Mouse (Mus musculus) liver, embryonic 16.5 days (tissue): Measurements from ENCODE around the gene Lamtor2. TPM values are rescaled to one million over a fixed set of nuclear protein-coding genes. Genes with fewer than 3 reads are reported as not detected.
A peak's percentile ranks its signal among the peaks of the same experiment; 100 is the strongest.

ENCODE experiments used
- ATAC-seq: fragments of 200-750 bp; cut with Nextera tagmentation; 2 replicates; pipeline ENCODE4 v1.8.0; 2017; ENCODE audit warnings: low read depth, mild to moderate bottlenecking, moderate number of reproducible peaks, moderate library complexity
- H3K27ac ChIP-seq: fragments of 300-500 bp; sonication (generic); 2 replicates; pipeline ENCODE4 v1.5.1; 2014; ENCODE audit warnings: mild to moderate bottlenecking, low read length
- H3K27me3 ChIP-seq: fragments of 300-500 bp; sonication (generic); 2 replicates; pipeline ENCODE4 v1.6.1; 2014; ENCODE audit warnings: low read depth, low read length, mixed read lengths; ENCODE audit not compliant: control insufficient read depth, insufficient read depth
- H3K36me3 ChIP-seq: fragments of 300-500 bp; sonication (generic); 2 replicates; pipeline ENCODE4 v1.6.1; 2014; ENCODE audit warnings: mild to moderate bottlenecking; ENCODE audit not compliant: control insufficient read depth, insufficient read depth
- H3K4me1 ChIP-seq: fragments of 300-500 bp; sonication (generic); 2 replicates; pipeline ENCODE4 v1.6.1; 2014; ENCODE audit warnings: low read depth, low read length, mixed read lengths; ENCODE audit not compliant: control insufficient read depth
- H3K4me2 ChIP-seq: fragments of 300-500 bp; sonication (generic); 2 replicates; pipeline ENCODE4 v1.6.1; 2014; ENCODE audit warnings: low read depth, low read length, mixed read lengths
- H3K4me3 ChIP-seq: fragments of 300-500 bp; sonication (generic); 2 replicates; pipeline ENCODE4 v1.5.1; 2014; ENCODE audit warnings: low read depth, mild to moderate bottlenecking, low read length
- H3K9ac ChIP-seq: fragments of 300-500 bp; sonication (generic); 2 replicates; pipeline ENCODE4 v1.6.1; 2014; ENCODE audit warnings: low read depth, low read length
- H3K9me3 ChIP-seq: fragments of 300-500 bp; sonication (generic); replicated peaks from 2 replicates; pipeline ENCODE4 v1.6.1; 2016; ENCODE audit warnings: low read length; ENCODE audit not compliant: control insufficient read depth
- WGBS: fragments of 180-500 bp; shearing (Covaris S2); extraction: QIAGEN DNeasy Blood & Tissue Kit; methylation state at CpG from one replicate; pipeline ENCODE4 v1.1.7; 2014; ENCODE audit not compliant: insufficient replicate concordance; 5-methylcytosine and 5-hydroxymethylcytosine counted together
- polyA plus RNA-seq: library from polyadenylated mRNA; unstranded; fragments of >200 nt; fragmentation: Nextera tagmentation; extraction: Ambion mirVana; gene quantifications from 2 replicates; pipeline ENCODE4 v1.2.1, GENCODE M21; 2015

Lamtor2 gene
- polyA plus RNA-seq, 1 experiment from 2014 or later = 98.6 TPM

DNA sequence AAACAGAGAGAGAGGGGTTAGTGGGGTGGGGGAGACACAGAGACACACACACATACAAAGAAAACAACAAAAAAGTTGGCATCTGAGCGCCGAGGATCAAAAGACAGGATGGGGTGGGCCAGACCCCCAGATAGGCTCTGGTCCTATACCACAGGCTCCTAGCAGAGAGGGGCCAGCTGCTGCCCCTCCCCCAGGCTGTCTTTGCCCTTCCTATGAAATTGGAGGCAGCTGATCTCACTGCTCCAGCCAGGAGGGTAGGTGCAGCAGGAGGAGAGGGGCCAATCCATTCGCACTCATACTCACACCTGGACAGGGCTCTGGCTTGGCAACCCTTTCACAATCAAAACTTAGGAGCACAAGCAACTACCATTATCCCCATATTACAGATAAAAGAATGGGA lies 43.6 kb downstream of the Lamtor2 start:
- peaks cover 36% of the 10 kb centered on the region for H3K4me1 ChIP-seq
- no peaks in the 10 kb centered on the region for H3K36me3 ChIP-seq
- H3K9me3 ChIP-seq = no peaks in the 10 kb centered on the region
- H3K27me3 ChIP-seq = 0 out of 2 replicates have a peak, but pooled peaks cover 3% of the 10 kb centered on the region
- H3K4me3 ChIP-seq = peak overlapping the region; percentile 54
- peak overlapping the region; percentile 65 for H3K4me2 ChIP-seq
- WGBS = 49% methylated on average over 3 of the region's 3 CpGs
- H3K9ac ChIP-seq = peak overlapping the region; percentile 34
- no peak for ATAC-seq
- peak overlapping the region; percentile 76; the same call in 1 of the 2 replicates for H3K27ac ChIP-seq

GRCm38 (mm10) chr3:88505765-88506164 lies 47.1 kb downstream of the Lamtor2 start:
- H3K9me3 ChIP-seq = no peaks in the 10 kb centered on the region
- H3K27me3 ChIP-seq = no peaks in the 10 kb centered on the region
- H3K9ac ChIP-seq = no peak overlapping the region
- H3K36me3 ChIP-seq = no peaks in the 10 kb centered on the region
- ATAC-seq = no peak
- H3K4me1 ChIP-seq = peaks cover 39% of the 10 kb centered on the region
- H3K4me2 ChIP-seq = no peak overlapping the region
- 52% methylated on average over 7 of the region's 7 CpGs for WGBS
- no peak overlapping the region for H3K27ac ChIP-seq
- H3K4me3 ChIP-seq = no peak overlapping the region

GRCm38 (mm10) chr3:88505081-88505480 lies 47.8 kb downstream of the Lamtor2 start:
- Histone ChIP-seq H3K27me3 (no peaks in the 10 kb centered on the region), H3K27ac (no peak overlapping the region), H3K9ac (no peak overlapping the region), H3K36me3 (no peaks in the 10 kb centered on the region; the same call in 1 of the 2 replicates), H3K4me2 (no peak overlapping the region), H3K4me3 (no peak overlapping the region), H3K9me3 (no peaks in the 10 kb centered on the region), H3K4me1 (peaks cover 39% of the 10 kb centered on the region)
- 61% methylated on average over 6 of the region's 6 CpGs for WGBS
- no peak for ATAC-seq

- no peak overlapping the region for H3K27ac ChIP-seq
- no peaks in the 10 kb centered on the region for H3K9me3 ChIP-seq
- no peaks in the 10 kb centered on the region for H3K27me3 ChIP-seq
- no peak overlapping the region for H3K9ac ChIP-seq
- no peak overlapping the region for H3K4me3 ChIP-seq
- ATAC-seq = no peak
- 41% methylated on average over 8 of the region's 8 CpGs for WGBS
- no peaks in the 10 kb centered on the region; the same call in 1 of the 2 replicates for H3K36me3 ChIP-seq
- H3K4me2 ChIP-seq = no peak overlapping the region
- peaks cover 36% of the 10 kb centered on the region for H3K4me1 ChIP-seq
Measured at GRCm38 (mm10) chr3:88503881-88504746, 48.8 kb downstream of the Lamtor2 start.

GRCm38 (mm10) chr3:88503505-88503863 lies 49.4 kb downstream of the Lamtor2 start:
- no peak for ATAC-seq
- H3K9me3 ChIP-seq = no peaks in the 10 kb centered on the region
- peaks cover 42% of the 10 kb centered on the region for H3K4me1 ChIP-seq
- peak overlapping the region; percentile 90; the same call in 1 of the 2 replicates for H3K9ac ChIP-seq
- peak overlapping the region; percentile 88 for H3K4me2 ChIP-seq
- H3K27me3 ChIP-seq = no peaks in the 10 kb centered on the region
- H3K27ac ChIP-seq = peak overlapping the region; percentile 85; the same call in 1 of the 2 replicates
- peak overlapping the region; percentile 93 for H3K4me3 ChIP-seq
- H3K36me3 ChIP-seq = peaks cover 5% of the 10 kb centered on the region; the same call in 1 of the 2 replicates
- 35% methylated on average over 4 of the region's 4 CpGs for WGBS

DNA sequence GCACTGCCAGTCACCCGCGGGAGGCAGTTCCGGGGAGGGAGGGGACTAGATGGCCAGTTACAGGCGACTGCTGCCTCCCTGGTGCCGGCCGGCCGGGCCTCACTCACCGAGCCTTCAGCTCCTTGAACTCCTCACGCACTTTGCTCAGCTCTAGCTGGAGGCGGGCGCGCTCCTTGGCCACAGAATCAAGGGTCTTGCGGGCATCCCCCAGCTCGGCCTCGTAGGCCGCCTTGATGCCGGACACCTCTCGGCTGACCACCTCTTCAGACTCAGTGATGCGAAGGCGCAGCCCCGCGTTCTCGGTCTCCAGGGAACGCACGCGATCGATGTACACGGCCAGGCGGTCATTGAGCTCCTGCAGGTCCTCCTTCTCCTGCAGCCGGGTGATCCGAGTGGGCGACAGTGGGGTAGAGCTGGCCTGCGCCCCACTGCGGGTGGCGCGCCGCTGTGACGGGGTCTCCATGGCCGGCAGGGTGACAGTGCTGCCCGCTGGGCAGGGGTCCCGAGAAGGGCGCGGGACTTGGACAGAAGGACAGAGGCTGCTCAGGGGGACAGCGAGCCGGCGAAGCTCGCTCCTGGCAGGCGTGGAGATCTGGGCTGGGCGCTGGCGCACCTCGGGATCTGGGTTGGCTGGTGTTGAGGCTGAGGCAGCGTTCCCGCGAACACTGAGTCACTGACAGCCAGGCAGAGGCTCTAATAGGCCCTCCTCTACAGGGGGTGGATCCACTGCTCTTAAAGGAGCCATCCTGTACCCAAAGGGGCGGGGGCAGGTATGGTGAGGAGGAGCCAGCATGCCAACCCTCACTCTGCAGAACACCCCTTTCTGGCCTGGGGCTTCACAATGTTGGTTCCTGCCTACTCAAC lies 50.0 kb downstream of the Lamtor2 start:
- H3K4me3 ChIP-seq = peak overlapping the region; percentile 93
- H3K9ac ChIP-seq = peak overlapping the region; percentile 90
- peaks cover 6% of the 10 kb centered on the region; the same call in 1 of the 2 replicates for H3K36me3 ChIP-seq
- H3K27ac ChIP-seq = peak overlapping the region; percentile 85
- WGBS = 3% methylated on average over 55 of the region's 55 CpGs
- H3K27me3 ChIP-seq = no peaks in the 10 kb centered on the region
- peaks cover 48% of the 10 kb centered on the region for H3K4me1 ChIP-seq
- no peaks in the 10 kb centered on the region for H3K9me3 ChIP-seq
- ATAC-seq = peak; percentile 93
- H3K4me2 ChIP-seq = peak overlapping the region; percentile 88

- peak overlapping the region; percentile 93 for H3K4me3 ChIP-seq
- WGBS = 25% methylated on average over 11 of the region's 11 CpGs
- H3K9ac ChIP-seq = peak overlapping the region; percentile 90
- H3K27ac ChIP-seq = peak overlapping the region; percentile 85
- H3K4me1 ChIP-seq = peaks cover 56% of the 10 kb centered on the region
- H3K4me2 ChIP-seq = peak overlapping the region; percentile 88
- no peaks in the 10 kb centered on the region for H3K9me3 ChIP-seq
- no peaks in the 10 kb centered on the region for H3K27me3 ChIP-seq
- H3K36me3 ChIP-seq = peaks cover 6% of the 10 kb centered on the region; the same call in 1 of the 2 replicates
- ATAC-seq = no peak
Measured at GRCm38 (mm10) chr3:88502031-88502571, 50.8 kb downstream of the Lamtor2 start.

GRCm38 (mm10) chr3:88501366-88502030 lies 51.4 kb downstream of the Lamtor2 start:
- WGBS = 17% methylated on average over 6 of the region's 6 CpGs
- Histone ChIP-seq H3K4me1 (peaks cover 60% of the 10 kb centered on the region), H3K4me2 (peak overlapping the region; percentile 88), H3K9ac (peak overlapping the region; percentile 90), H3K9me3 (no peaks in the 10 kb centered on the region), H3K4me3 (peak overlapping the region; percentile 93), H3K27ac (peak overlapping the region; percentile 85), H3K36me3 (peaks cover 6% of the 10 kb centered on the region; the same call in 1 of the 2 replicates), H3K27me3 (no peaks in the 10 kb centered on the region)
- peak; percentile 33 for ATAC-seq
